9 mouse cellular contexts compared by ENCODE assay signal in the genomic region with DNA sequence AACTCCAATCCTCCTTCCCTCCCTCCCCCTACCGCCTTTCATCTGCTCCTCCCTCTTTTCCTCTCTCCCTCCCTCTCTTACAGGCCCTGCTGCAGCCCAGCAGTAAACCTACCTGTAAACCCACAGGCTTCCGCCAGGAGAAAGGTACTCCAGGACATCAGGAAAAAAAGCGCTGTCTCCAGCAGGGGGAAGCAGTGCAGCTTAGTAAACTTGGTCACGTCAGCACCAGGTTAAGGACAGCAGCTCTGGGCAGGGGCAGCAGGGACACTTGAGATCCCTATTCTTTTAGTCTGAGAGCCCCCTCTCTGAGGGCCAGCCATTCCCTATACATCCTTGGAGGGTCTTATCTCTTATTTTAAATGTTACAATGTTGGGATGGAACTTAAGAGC.
DNase-seq lines count a peak whose midpoint lies in the region; ATAC-seq lines count a peak whose summit lies in the region.
"Had no signal": no experiment of that assay in that cellular context is flagged by ENCODE, and none has a peak within 500 bp of the region (broad histone marks: within the 10 kb centered on the region; RNA-seq: fewer than 3 reads in every experiment).

No protein-coding gene starts in this region.

- no peak overlapping the region for H3K9ac ChIP-seq in heart, embryonic 12.5 days
- H3K9ac ChIP-seq in midbrain, embryonic 13.5 days (replicated peaks), result no peak overlapping the region

- no peak overlapping the region for H3K4me2 ChIP-seq in heart, embryonic 12.5 days
- no peak overlapping the region for H3K4me2 ChIP-seq in midbrain, embryonic 13.5 days (replicated peaks)

- no peaks in the 10 kb centered on the region; the same call in 1 of the 2 replicates for H3K9me3 ChIP-seq in heart, embryonic 12.5 days (replicated peaks)
- H3K9me3 ChIP-seq in midbrain, embryonic 13.5 days, result no peaks in the 10 kb centered on the region
- H3K9me3 ChIP-seq: megakaryocyte, embryonic 14.5 days had no signal

- peak; percentile 5 for DNase-seq in heart, adult 8-10 months (ENCODE audit: low spot score)
- peak; percentile 68 for DNase-seq in NIH3T3 (ENCODE audit: low read depth)
- DNase-seq in heart, postnatal 4 days, result peak; percentile 66
- DNase-seq in left cerebral cortex, postnatal 14 days (ENCODE audit: low spot score in 2 of 2), result peak; percentile 26 to 46
- DNase-seq in thymus, postnatal 0 days (ENCODE audit: low spot score), result peak; percentile 7

- ATAC-seq in heart, embryonic 12.5 days (ENCODE audit: insufficient number of reproducible peaks, low FRiP score), result no peak
- peak; percentile 65; the same call in 1 of the 2 replicates for ATAC-seq in common myeloid progenitor, adult 5-6 weeks (replicated peaks; ENCODE audit: low read depth, poor library complexity, severe bottlenecking)
- ATAC-seq in midbrain, embryonic 13.5 days, result peak; percentile 65

- H3K36me3 ChIP-seq in heart, embryonic 12.5 days, result no peaks in the 10 kb centered on the region
- H3K36me3 ChIP-seq in midbrain, embryonic 13.5 days, result no peaks in the 10 kb centered on the region

- H3K27me3 ChIP-seq in heart, embryonic 12.5 days (replicated peaks), result no peaks in the 10 kb centered on the region
- no peaks in the 10 kb centered on the region for H3K27me3 ChIP-seq in midbrain, embryonic 13.5 days

- H3K4me3 ChIP-seq in heart, embryonic 12.5 days, result no peak overlapping the region
- H3K4me3 ChIP-seq in midbrain, embryonic 13.5 days (replicated peaks), result no peak overlapping the region
- H3K4me3 ChIP-seq: megakaryocyte, embryonic 14.5 days had no signal

- H3K27ac ChIP-seq in heart, embryonic 12.5 days (ENCODE audit: poor library complexity, severe bottlenecking), result no peak overlapping the region
- H3K27ac ChIP-seq in midbrain, embryonic 13.5 days, result no peak overlapping the region

- H3K4me1 ChIP-seq in heart, embryonic 12.5 days (replicated peaks), result no peaks in the 10 kb centered on the region
- no peaks in the 10 kb centered on the region for H3K4me1 ChIP-seq in midbrain, embryonic 13.5 days (replicated peaks)

- intact Hi-C loops in left cerebral cortex, postnatal 14 days (cut with DNase I), result loop anchor here (5.0 kb wide), 1 partner anchor 130 kb away; the partner anchor contains the start of gene Slc9a7

- 16% methylated on average over 4 of the region's 4 CpGs for WGBS in heart, embryonic 12.5 days
- WGBS in midbrain, embryonic 13.5 days, result 12% methylated on average over 4 of the region's 4 CpGs

Comparison
In these comparisons a context has a peak if more than half of its experiments do, and no peak if none do; other contexts are left out.
1. DNase-seq: peak in every context shown above with its lines; median percentile 68 in NIH3T3; 66 in heart, postnatal 4 days; 36 in left cerebral cortex, postnatal 14 days; 7 in thymus, postnatal 0 days; 5 in heart, adult 8-10 months.